Mouse (Mus musculus): ENCODE results near the gene Wnk2. TPM values are rescaled to one million over a fixed set of nuclear protein-coding genes. Genes with fewer than 3 reads are reported as not detected.

The Wnk2 gene
- polyA plus RNA-seq, 1 experiment = not detected

DNA sequence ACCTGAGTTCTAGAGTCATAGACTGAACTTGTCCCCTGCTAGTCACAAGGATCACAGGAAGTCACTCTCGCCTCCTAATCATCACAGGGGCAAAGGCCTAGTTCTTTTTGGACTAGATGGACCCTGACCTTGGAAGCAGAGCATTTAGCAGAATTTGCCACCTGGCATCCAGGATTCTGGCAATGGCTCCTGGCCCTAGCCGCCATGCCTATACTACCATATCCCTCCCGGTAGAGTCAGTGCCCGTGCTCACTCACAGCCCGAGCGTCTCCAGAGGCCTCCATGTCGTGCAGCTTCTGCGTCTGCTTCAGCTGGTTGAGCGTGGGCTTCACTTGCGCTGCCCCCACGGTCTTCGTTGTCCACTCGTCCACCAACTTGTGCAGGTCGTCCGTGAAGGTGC lies 105.4 kb downstream of the Wnk2 start:
- no peak for TF ChIP-seq CTCF (IDR thresholded peaks at IDR 0.05; ENCODE audit: low read depth, low read length)
- TF ChIP-seq POLR2A (IDR thresholded peaks at IDR 0.05; ENCODE audit: borderline replicate concordance, low read depth, low read length) = no peak
- H3K27ac ChIP-seq (ENCODE audit: insufficient read depth, low read depth, low read length) = no peak overlapping the region
- no peak overlapping the region for H3K4me3 ChIP-seq (ENCODE audit: insufficient read depth, low read length)
- H3K4me1 ChIP-seq (ENCODE audit: control insufficient read depth, insufficient read depth, low read length) = no peaks in the 10 kb centered on the region

DNA sequence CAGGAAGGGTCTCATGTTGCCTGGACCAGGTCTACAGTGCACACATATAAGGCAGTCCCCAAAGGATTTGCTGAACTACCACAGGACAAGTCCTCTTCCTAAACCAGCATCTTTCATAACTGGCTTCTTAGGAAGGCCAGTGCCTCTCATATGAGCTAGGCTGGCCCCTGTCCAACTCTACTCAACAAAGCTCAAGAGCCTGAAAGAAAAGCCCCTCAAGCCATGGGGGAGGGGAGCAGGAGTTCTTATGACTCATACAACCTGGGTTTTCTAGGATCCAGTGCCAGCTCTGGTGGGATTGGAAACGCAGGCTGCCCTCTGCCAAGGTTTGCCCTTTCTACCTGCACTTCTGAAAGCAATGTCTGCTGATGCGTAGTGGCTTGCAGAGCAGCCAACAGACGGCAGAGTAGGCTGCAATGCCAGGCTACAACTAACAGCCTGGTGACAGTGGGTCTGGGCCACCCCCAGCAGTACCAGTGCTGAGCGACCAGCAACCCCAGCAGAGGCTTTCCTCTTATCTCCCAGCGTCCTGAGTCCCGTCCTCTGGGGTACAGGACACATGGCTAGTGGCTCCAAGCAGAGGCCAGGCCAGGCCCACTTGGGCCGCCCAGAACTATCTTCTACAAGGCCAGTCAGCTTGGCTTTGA lies 110.8 kb downstream of the Wnk2 start:
- no peaks in the 10 kb centered on the region for H3K4me1 ChIP-seq (ENCODE audit: control insufficient read depth, insufficient read depth, low read length)
- TF ChIP-seq POLR2A (IDR thresholded peaks at IDR 0.05; ENCODE audit: borderline replicate concordance, low read depth, low read length) (no peak), CTCF (IDR thresholded peaks at IDR 0.05; ENCODE audit: low read depth, low read length) (no peak)
- H3K4me3 ChIP-seq (ENCODE audit: insufficient read depth, low read length) = no peak overlapping the region
- H3K27ac ChIP-seq (ENCODE audit: insufficient read depth, low read depth, low read length) = no peak overlapping the region

- H3K4me1 ChIP-seq (ENCODE audit: control insufficient read depth, insufficient read depth, low read length) = no peaks in the 10 kb centered on the region
- H3K27ac ChIP-seq (ENCODE audit: insufficient read depth, low read depth, low read length) = no peak overlapping the region
- no peak overlapping the region for H3K4me3 ChIP-seq (ENCODE audit: insufficient read depth, low read length)
- no peak for TF ChIP-seq CTCF (IDR thresholded peaks at IDR 0.05; ENCODE audit: low read depth, low read length)
- no peak for TF ChIP-seq POLR2A (IDR thresholded peaks at IDR 0.05; ENCODE audit: borderline replicate concordance, low read depth, low read length)
Measured at GRCm38 (mm10) chr13:49036436-49036835, 111.4 kb downstream of the Wnk2 start.

DNA sequence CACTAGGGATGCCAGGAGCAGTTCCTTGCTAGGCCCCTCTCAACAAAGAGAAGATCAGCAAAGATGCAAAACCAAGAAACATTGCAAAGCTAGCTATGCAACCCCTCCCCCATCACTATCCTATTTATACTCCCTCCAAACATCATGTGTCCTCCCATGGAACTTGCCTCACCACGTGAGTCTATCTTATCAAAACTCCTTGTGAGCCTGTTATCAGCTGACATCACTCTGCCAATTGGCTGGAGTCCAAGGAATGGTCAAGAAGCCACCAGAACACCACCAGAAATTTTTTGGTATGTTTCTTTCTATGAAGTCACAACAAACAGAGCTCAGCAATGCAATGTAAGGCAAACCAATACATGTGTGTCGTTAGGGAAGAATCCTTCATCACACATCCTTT lies 116.8 kb downstream of the Wnk2 start:
- Histone ChIP-seq H3K4me3 (ENCODE audit: insufficient read depth, low read length) (no peak overlapping the region), H3K4me1 (ENCODE audit: control insufficient read depth, insufficient read depth, low read length) (no peaks in the 10 kb centered on the region), H3K27ac (ENCODE audit: insufficient read depth, low read depth, low read length) (no peak overlapping the region)
- TF ChIP-seq CTCF (IDR thresholded peaks at IDR 0.05; ENCODE audit: low read depth, low read length) (no peak), POLR2A (IDR thresholded peaks at IDR 0.05; ENCODE audit: borderline replicate concordance, low read depth, low read length) (no peak)

DNA sequence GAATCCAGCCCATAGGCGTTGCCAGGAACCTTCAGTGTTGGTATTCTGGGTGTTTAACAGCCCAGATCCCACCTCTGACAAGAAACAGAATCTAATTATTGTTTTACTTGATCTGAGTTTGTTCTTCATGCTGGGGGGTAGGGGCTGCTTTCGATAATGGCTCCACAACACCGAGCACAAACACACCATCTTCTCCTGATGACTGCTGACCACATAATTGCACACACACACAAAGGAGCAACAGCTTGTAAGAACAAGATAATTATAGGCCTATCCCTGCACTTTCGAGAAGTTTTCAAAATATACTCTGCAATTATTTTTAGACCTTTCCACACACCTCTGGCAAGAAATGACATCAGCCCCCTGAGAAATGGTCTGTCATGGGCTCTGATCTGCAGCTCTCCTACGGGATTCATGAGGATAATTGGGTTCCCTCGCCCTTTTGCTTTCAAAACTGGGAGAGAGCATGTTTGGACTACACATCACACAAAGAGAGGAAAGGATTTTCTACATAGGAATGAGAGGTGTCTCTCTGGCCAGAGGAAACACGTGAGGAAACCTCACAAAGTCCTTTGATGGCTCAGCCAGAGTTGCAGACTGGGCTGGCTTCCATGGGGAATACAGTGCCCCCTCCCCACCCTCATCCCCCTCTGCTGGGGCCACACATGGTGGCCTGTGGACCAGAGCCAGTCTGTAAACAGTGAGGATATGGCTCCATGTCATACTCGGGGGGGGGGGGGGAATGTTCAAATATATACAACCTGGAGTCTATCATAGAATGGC lies 118.9 kb downstream of the Wnk2 start:
- no peaks in the 10 kb centered on the region for H3K4me1 ChIP-seq (ENCODE audit: control insufficient read depth, insufficient read depth, low read length)
- H3K27ac ChIP-seq (ENCODE audit: insufficient read depth, low read depth, low read length) = no peak overlapping the region
- no peak for TF ChIP-seq CTCF (IDR thresholded peaks at IDR 0.05; ENCODE audit: low read depth, low read length)
- no peak for TF ChIP-seq POLR2A (IDR thresholded peaks at IDR 0.05; ENCODE audit: borderline replicate concordance, low read depth, low read length)
- no peak overlapping the region for H3K4me3 ChIP-seq (ENCODE audit: insufficient read depth, low read length)

GRCm38 (mm10) chr13:49027057-49027456 lies 120.8 kb downstream of the Wnk2 start:
- TF ChIP-seq POLR2A (IDR thresholded peaks at IDR 0.05; ENCODE audit: borderline replicate concordance, low read depth, low read length) = no peak
- Histone ChIP-seq H3K4me1 (ENCODE audit: control insufficient read depth, insufficient read depth, low read length) (no peaks in the 10 kb centered on the region), H3K27ac (ENCODE audit: insufficient read depth, low read depth, low read length) (no peak overlapping the region), H3K4me3 (ENCODE audit: insufficient read depth, low read length) (no peak overlapping the region)

DNA sequence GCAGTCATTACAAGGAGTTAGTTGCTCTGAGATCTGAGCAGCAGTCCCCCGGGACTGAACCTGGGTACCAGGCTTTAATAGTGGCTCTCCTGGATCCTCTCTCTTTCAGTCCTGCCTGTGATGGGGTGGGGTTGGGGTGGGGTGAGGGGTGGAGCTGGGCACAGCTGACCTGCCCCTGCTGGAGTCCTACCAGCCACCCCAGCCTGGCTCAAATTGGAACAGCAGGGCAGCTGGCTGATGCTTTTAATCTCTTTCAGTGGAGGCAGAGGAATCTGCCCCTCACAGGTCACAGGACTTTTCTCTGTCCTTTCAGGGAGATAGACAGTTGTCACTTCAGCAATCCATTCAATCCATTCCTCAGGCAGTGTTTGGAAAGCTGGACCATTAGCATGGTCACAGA lies 122.3 kb downstream of the Wnk2 start:
- H3K4me1 ChIP-seq (ENCODE audit: control insufficient read depth, insufficient read depth, low read length) = no peaks in the 10 kb centered on the region
- no peak for TF ChIP-seq POLR2A (IDR thresholded peaks at IDR 0.05; ENCODE audit: borderline replicate concordance, low read depth, low read length)
- no peak for TF ChIP-seq CTCF (IDR thresholded peaks at IDR 0.05; ENCODE audit: low read depth, low read length)
- H3K27ac ChIP-seq (ENCODE audit: insufficient read depth, low read depth, low read length) = no peak overlapping the region
- H3K4me3 ChIP-seq (ENCODE audit: insufficient read depth, low read length) = no peak overlapping the region

GRCm38 (mm10) chr13:49024763-49025162 lies 123.1 kb downstream of the Wnk2 start:
- Histone ChIP-seq H3K27ac (ENCODE audit: insufficient read depth, low read depth, low read length) (no peak overlapping the region), H3K4me1 (ENCODE audit: control insufficient read depth, insufficient read depth, low read length) (no peaks in the 10 kb centered on the region), H3K4me3 (ENCODE audit: insufficient read depth, low read length) (no peak overlapping the region)
- TF ChIP-seq CTCF (IDR thresholded peaks at IDR 0.05; ENCODE audit: low read depth, low read length) (no peak), POLR2A (IDR thresholded peaks at IDR 0.05; ENCODE audit: borderline replicate concordance, low read depth, low read length) (no peak)

- no peak overlapping the region for H3K27ac ChIP-seq (ENCODE audit: insufficient read depth, low read depth, low read length)
- no peaks in the 10 kb centered on the region for H3K4me1 ChIP-seq (ENCODE audit: control insufficient read depth, insufficient read depth, low read length)
- no peak overlapping the region for H3K4me3 ChIP-seq (ENCODE audit: insufficient read depth, low read length)
- peak; percentile 63 for TF ChIP-seq CTCF (IDR thresholded peaks at IDR 0.05; ENCODE audit: low read depth, low read length)
- TF ChIP-seq POLR2A (IDR thresholded peaks at IDR 0.05; ENCODE audit: borderline replicate concordance, low read depth, low read length) = no peak
Measured at GRCm38 (mm10) chr13:49021693-49022092, 126.1 kb downstream of the Wnk2 start.

- Histone ChIP-seq H3K4me3 (ENCODE audit: insufficient read depth, low read length) (no peak overlapping the region), H3K27ac (ENCODE audit: insufficient read depth, low read depth, low read length) (no peak overlapping the region), H3K4me1 (ENCODE audit: control insufficient read depth, insufficient read depth, low read length) (no peaks in the 10 kb centered on the region)
- TF ChIP-seq POLR2A (IDR thresholded peaks at IDR 0.05; ENCODE audit: borderline replicate concordance, low read depth, low read length) = no peak
- TF ChIP-seq CTCF (IDR thresholded peaks at IDR 0.05; ENCODE audit: low read depth, low read length) = no peak
Measured at GRCm38 (mm10) chr13:49020152-49020551, 127.7 kb downstream of the Wnk2 start.

Measured in bone marrow macrophage, adult 2 months (primary cell).